Mouse (Mus musculus): ENCODE data around the gene Cyp3a13. TPM values are rescaled to one million over a fixed set of nuclear protein-coding genes. Genes with fewer than 3 reads are reported as not detected.
"Not testable (repeated sequence)": the region's sequence is repeated elsewhere in the genome, so short reads cannot be mapped to it uniquely, and the experiment has no call there.

Cyp3a13 gene
- polyA plus RNA-seq (2015; fragmentation: Nextera tagmentation; extraction: Ambion mirVana), result 0.22 and 0.26 TPM in 2 replicates

GRCm38 (mm10) chr5:137921532-137921931 is at the start of gene Cyp3a13:
Cyp3a13 (minus strand) TSS chr5:137921619.
- no peak for DNase-seq (ENCODE audit: low spot score)

DNA sequence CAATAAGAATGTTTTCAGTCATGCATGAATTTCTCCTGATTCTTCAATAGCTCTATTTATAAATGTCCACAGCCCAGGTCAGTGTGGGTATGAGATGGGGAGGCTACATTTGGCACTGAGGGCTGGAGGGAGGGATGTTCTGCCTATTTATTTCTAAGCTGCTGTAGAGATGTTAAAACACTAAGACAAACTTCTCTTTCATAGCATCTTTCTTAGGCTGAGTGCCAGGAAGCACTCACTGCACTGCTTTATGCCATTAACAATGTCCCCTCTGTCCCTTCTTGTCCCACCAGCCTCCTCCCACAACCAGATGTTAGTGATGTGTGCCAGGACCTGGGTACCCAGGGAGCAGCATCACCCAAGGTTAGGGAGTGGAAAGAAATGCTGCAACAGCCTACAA is 45.1 kb upstream of the Cyp3a13 start:
- no peak for DNase-seq (ENCODE audit: low spot score)

- no peak for DNase-seq (ENCODE audit: low spot score)
Observed at GRCm38 (mm10) chr5:137962945-137963344, 41.5 kb upstream of the Cyp3a13 start, which contains the start of gene Gjc3. Gjc3 (minus strand) TSS chr5:137963098.

- DNase-seq (ENCODE audit: low spot score), result no peak
Observed at GRCm38 (mm10) chr5:137956404-137956803, 35.0 kb upstream of the Cyp3a13 start.

DNA sequence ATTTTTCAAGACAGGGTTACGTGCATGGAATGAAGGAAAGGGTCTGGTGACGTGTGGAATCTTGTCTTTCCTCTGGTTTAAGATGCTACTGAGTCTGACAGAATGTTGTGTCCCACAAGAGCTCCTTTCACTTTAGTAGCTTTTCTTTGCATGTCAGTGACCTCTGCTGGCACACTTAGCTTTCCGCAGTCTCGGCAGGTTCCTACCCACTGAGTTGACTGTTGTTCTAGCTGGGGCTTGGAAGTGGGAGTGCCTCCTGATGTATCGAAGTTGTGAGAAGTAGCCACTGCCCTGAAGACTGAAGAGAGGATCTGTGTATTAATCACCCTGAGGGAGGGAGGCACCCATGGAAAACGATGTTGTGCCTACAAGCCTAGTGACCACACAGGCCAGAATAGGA is 29.8 kb upstream of the Cyp3a13 start:
- DNase-seq (ENCODE audit: low spot score), result no peak

DNA sequence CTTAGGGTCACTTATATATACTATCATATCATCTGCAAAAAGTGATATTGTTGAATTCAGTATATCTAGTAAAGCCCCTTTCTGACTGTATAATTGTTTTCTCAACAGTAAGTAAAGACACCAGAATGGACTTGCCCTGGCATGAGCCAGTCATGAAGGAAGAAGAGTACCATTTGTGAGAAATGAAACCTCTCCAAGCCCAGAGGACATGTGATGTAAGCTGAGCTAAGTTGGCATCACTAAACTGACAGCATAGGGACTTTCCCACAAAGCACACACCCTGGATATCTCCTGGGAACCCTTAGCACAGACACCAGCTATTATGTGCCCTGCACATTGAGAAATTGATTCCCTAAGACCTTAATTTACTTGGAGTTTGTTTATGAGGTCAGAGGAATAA is 25.9 kb upstream of the Cyp3a13 start:
- no peak for DNase-seq (ENCODE audit: low spot score)

GRCm38 (mm10) chr5:137943133-137943532 is 21.7 kb upstream of the Cyp3a13 start:
- no peak for DNase-seq (ENCODE audit: low spot score)

- no peak for DNase-seq (ENCODE audit: low spot score)
Observed at GRCm38 (mm10) chr5:137940948-137941347, 19.5 kb upstream of the Cyp3a13 start.

GRCm38 (mm10) chr5:137937238-137937637 is 15.8 kb upstream of the Cyp3a13 start:
- no peak for DNase-seq (ENCODE audit: low spot score)

DNA sequence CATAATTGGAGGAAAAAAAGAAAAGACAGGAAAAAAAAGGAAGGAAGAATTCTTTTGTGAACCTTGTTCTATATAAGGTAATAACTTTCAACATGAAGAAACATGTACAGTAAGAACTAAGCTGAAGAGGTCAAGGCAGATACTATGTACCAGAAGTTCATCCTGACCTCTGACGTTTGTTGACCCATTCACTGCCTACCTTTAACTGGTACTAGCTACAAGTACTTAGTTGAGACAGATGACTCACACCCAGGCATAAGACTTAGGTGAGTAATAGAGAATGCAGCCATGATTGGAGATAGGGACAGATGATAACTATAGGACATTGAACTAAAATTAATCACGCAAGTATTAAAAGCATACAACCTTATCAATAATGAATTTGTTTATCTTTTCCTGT is 15.1 kb upstream of the Cyp3a13 start:
- no peak for DNase-seq (ENCODE audit: low spot score)

- not testable (repeated sequence) for DNase-seq (ENCODE audit: low spot score)
Observed at GRCm38 (mm10) chr5:137933934-137934333, 12.5 kb upstream of the Cyp3a13 start.

DNA sequence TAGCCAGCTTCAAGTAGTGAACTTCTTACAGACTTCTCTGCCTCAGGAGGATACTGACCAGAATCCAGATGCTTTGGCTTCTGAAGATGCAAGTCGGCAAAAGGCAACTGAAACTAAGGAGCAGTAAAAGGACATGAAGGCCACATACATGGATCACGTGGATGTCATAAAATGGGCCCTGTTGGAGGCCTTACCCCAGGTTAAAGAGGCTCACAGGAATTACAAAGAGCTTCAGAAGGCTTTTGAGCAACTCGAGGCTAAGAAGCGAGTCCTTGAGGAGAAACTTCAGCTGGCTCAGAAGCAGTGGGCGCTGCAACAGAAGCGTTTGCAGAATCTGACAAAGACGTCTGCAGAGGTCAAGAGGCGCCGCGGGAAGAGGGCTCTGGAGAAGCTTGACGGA is 7.0 kb upstream of the Cyp3a13 start:
- no peak for DNase-seq (ENCODE audit: low spot score)

GRCm38 (mm10) chr5:137922171-137922570 is 752 bp upstream of the Cyp3a13 start:
- no peak for DNase-seq (ENCODE audit: low spot score)

GRCm38 (mm10) chr5:137915550-137915949 is 5.9 kb downstream of the Cyp3a13 start:
- DNase-seq (ENCODE audit: low spot score), result no peak

- no peak for DNase-seq (ENCODE audit: low spot score)
Observed at GRCm38 (mm10) chr5:137914508-137914907, 6.9 kb downstream of the Cyp3a13 start.

- DNase-seq (ENCODE audit: low spot score), result no peak
Observed at GRCm38 (mm10) chr5:137909564-137910262, 11.7 kb downstream of the Cyp3a13 start.

- no peak for DNase-seq (ENCODE audit: low spot score)
Observed at GRCm38 (mm10) chr5:137897812-137898211, 23.6 kb downstream of the Cyp3a13 start.

- no peak for DNase-seq (ENCODE audit: low spot score)
Observed at GRCm38 (mm10) chr5:137892954-137893353, 28.5 kb downstream of the Cyp3a13 start.

GRCm38 (mm10) chr5:137887666-137888065 is 33.8 kb downstream of the Cyp3a13 start:
- DNase-seq (ENCODE audit: low spot score), result no peak

DNA sequence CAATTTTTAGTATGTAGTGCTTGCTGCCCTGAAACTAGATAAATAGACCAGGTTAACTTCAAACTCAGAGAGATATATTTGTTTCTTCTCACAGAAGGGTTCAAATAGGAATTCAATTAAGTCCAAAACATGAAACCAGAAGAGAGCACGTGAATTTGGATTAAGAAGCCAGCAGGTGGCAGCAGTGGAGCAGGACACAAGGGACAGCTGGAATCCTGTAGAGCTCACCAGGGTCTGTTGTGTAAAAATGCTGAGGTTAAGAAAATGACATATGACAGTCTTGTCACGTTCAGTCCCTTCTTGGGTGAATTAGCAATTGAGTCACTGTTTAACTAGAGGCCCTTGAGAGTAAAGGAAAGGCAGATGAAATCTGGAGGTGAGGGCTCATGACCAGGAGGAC is 35.5 kb downstream of the Cyp3a13 start:
- peak; percentile 45 for DNase-seq (ENCODE audit: low spot score)

DNA sequence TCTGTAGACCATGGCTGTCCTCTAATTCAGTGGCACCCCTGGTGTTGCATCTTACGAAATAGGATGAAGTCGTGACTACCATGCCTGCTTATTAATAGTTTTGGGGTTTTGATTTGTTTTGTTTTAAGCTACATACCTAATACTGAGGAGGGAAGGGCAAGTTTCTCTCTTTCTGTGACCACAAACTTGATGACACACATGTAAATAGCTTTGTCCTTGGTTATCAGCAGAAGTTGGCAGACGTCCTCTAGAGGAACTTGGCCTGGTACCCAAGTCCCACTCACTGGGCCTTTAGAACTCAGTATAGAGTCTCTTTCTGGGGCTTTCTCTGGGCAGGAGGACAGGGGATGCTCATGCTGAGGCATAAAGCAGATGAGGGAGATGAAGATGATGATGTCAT is 38.1 kb downstream of the Cyp3a13 start:
- DNase-seq (ENCODE audit: low spot score), result no peak

GRCm38 (mm10) chr5:137882922-137883321 is 38.5 kb downstream of the Cyp3a13 start:
- DNase-seq (ENCODE audit: low spot score), result no peak

DNA sequence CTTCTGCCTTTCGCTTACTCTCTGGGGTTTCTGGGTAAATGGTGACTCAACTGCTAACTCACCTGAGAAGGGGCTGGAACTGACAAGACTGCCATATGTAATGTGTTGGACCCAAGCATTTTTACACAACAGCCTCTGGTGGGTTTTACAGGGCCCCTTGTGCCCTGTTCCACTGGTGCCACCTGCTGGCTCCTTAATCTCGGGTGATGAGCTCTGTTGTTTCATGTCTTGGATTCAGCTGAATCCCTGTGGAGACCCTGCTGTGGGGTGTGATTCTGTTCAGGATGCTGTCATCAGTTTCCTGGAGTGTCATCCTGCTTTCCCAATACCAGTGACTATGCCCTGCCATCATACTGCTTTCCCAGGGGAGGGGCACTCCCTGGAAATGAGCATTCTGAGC is 43.6 kb downstream of the Cyp3a13 start:
- peak; percentile 43 for DNase-seq (ENCODE audit: low spot score)
